Comparison of ENCODE assay signal across 1 mouse cellular context in the genomic region with DNA sequence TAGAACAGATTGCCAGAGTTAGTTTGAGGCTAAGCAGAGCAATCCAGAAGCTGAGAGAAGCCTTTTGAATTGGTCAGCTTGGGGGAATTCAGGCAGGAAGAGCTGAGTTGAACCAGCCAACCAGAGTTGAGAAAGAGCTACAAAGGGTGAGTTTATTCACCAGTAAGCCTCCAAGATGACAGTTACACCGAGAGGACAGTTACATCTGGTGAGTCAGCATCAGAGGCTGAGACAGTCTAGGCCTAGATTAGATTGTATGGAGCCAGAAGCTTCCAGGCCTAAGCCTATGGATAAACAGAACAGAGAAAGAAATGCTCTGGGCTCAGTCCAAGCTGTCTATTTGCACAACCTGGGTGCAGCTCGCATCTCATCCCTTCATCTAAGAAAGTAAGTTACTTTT.
TF ChIP-seq lines count a peak whose summit lies in the region.

No protein-coding gene starts in this region.

TF ChIP-seq in MEL, 35 proteins besides CTCF, POLR2A, EP300 and RAD21 (continued from another document):
- TF ChIP-seq CHD1 (IDR thresholded peaks at IDR 0.05; ENCODE audit: low read depth, low read length) (no peak), ETS1 (IDR thresholded peaks at IDR 0.05; ENCODE audit: low read depth, low read length) (peak; percentile 55; the same call in 1 of the 2 replicates), TBP (IDR thresholded peaks at IDR 0.05; ENCODE audit: low read depth, low read length) (peak; percentile 45; the same call in 1 of the 2 replicates), USF2 (IDR thresholded peaks at IDR 0.05; ENCODE audit: borderline replicate concordance in 1 of 2, insufficient read depth in 1 of 2, low read depth in 1 of 2, low read length in 2 of 2) (no peak), NELFE (IDR thresholded peaks at IDR 0.05; ENCODE audit: low read depth, low read length) (peak; percentile 45; the same call in 1 of the 2 replicates), MYC (IDR thresholded peaks at IDR 0.05; ENCODE audit: low read depth, low read length) (0 out of 2 replicates have a peak, but pooled peaks have one; percentile 26), MXI1 (IDR thresholded peaks at IDR 0.05; ENCODE audit: low read depth, low read length) (no peak), MAX (IDR thresholded peaks at IDR 0.05; ENCODE audit: low read length) (0 out of 2 replicates have a peak, but pooled peaks have one; percentile 35), GATA1 (IDR thresholded peaks at IDR 0.05; ENCODE audit: low read depth, low read length) (peak; percentile 33; the same call in 1 of the 2 replicates), RCOR1 (IDR thresholded peaks at IDR 0.05; ENCODE audit: low read depth, low read length) (0 out of 2 replicates have a peak, but pooled peaks have one; percentile 17), MYB (IDR thresholded peaks at IDR 0.05; ENCODE audit: low read depth, low read length) (peak; percentile 92), E2F4 (IDR thresholded peaks at IDR 0.05; ENCODE audit: borderline replicate concordance, low read depth, low read length) (no peak), SIN3A (IDR thresholded peaks at IDR 0.05; ENCODE audit: low read length) (peak; percentile 64), HCFC1 (IDR thresholded peaks at IDR 0.05; ENCODE audit: low read depth, low read length) (no peak), UBTF (IDR thresholded peaks at IDR 0.05; ENCODE audit: borderline replicate concordance, insufficient read depth, low read depth, low read length) (no peak), MAFK (IDR thresholded peaks at IDR 0.05; ENCODE audit: borderline replicate concordance, low read depth, low read length) (peak; percentile 62; the same call in 1 of the 2 replicates), POLR2AphosphoS5 (IDR thresholded peaks at IDR 0.05; ENCODE audit: borderline replicate concordance, low read depth, low read length) (no peak), ZC3H11A (IDR thresholded peaks at IDR 0.05; ENCODE audit: low read depth, low read length) (no peak)
